ENCODE assay signal across 30 mouse cellular contexts in genomic region chr5:140711040-140711439, GRCm38 (mm10). TPM values are rescaled to one million over a fixed set of nuclear protein-coding genes. Genes with fewer than 3 reads are reported as not detected.
DNase-seq lines count a peak whose midpoint lies in the region; ATAC-seq and TF ChIP-seq lines count a peak whose summit lies in the region.
"Had no signal": no experiment of that assay in that cellular context is flagged by ENCODE, and none has a peak within 500 bp of the region (broad histone marks: within the 10 kb centered on the region; RNA-seq: fewer than 3 reads in every experiment).

No protein-coding gene starts in this region.

- intact Hi-C loops in gastrocnemius, adult 2 months (cut with DNase I) = no loop called here
- intact Hi-C loops in gastrocnemius, postnatal 36 days (cut with DNase I) = no loop called here
- intact Hi-C loops in left cerebral cortex, adult 2 months (cut with DNase I) = no loop called here

- POLR2A ChIA-PET in Patski (lab: Charles Lee) = interaction anchor here (1.5 kb wide), 1 partner anchor 40 kb away, joined by 3 read pairs; no protein-coding TSS in a partner anchor

- H3K27me3 ChIP-seq in Patski = no peaks in the 10 kb centered on the region
- H3K27me3 ChIP-seq: forebrain, embryonic 13.5 days; heart, embryonic 13.5 days; intestine, embryonic 15.5 days; limb, embryonic 15.5 days; liver, embryonic 13.5 days; megakaryocyte, embryonic 14.5 days; midbrain, embryonic 12.5 days; stomach, embryonic 15.5 days had no signal

- H3K27ac ChIP-seq in gastrocnemius, adult 2 months = no peak overlapping the region
- no peak overlapping the region for H3K27ac ChIP-seq in left cerebral cortex, adult 2 months
- H3K27ac ChIP-seq: heart, embryonic 13.5 days; hindbrain, embryonic 10.5 days; intestine, embryonic 15.5 days; limb, embryonic 15.5 days; liver, embryonic 13.5 days; midbrain, embryonic 12.5 days; stomach, embryonic 15.5 days had no signal

- H3K4me3 ChIP-seq in gastrocnemius, adult 2 months = no peak overlapping the region
- no peak overlapping the region for H3K4me3 ChIP-seq in left cerebral cortex, adult 2 months
- H3K4me3 ChIP-seq: erythroblast, embryonic 14.5 days; forebrain, embryonic 13.5 days; heart, embryonic 13.5 days; hindbrain, embryonic 10.5 days; intestine, embryonic 15.5 days; limb, embryonic 15.5 days; liver, embryonic 13.5 days; megakaryocyte, embryonic 14.5 days; midbrain, embryonic 12.5 days; stomach, embryonic 15.5 days had no signal

- no peak for DNase-seq in gastrocnemius, adult 2 months
- DNase-seq in gastrocnemius, postnatal 36 days = no peak
- DNase-seq in left cerebral cortex, adult 2 months (ENCODE audit: extremely low spot score in 1 of 2, low spot score in 2 of 2) = no peak
- DNase-seq in left cerebral cortex, adult 18-20 months (ENCODE audit: low spot score in 2 of 2) = no peak
- no peak for DNase-seq in Patski (ENCODE audit: low read depth, low spot score)
- no peak for DNase-seq in thymus, postnatal 0 days (ENCODE audit: low spot score)
- DNase-seq: adrenal gland, postnatal 14 days; cerebellum, adult 11-12 months; cerebellum, postnatal 14 days; heart, postnatal 14 days; kidney, adult 9 months; kidney, postnatal 10 days; layer of hippocampus, adult 9-11 months; liver, embryonic 13.5 days; lung, adult 18-20 months; lung, postnatal 4 days; right cerebral cortex, postnatal 14 days; thymus, postnatal 14 days had no signal

- peak; percentile 4; the same call in 1 of the 2 replicates for TF ChIP-seq CTCF in gastrocnemius, adult 2 months (IDR thresholded peaks at IDR 0.05)
- peak; percentile 26; the same call in 1 of the 2 replicates for TF ChIP-seq CTCF in left cerebral cortex, adult 2 months (IDR thresholded peaks at IDR 0.05)
- no peak for TF ChIP-seq CTCF in Patski (IDR thresholded peaks at IDR 0.05)

- in situ Hi-C loops in Patski (cut with MboI; ENCODE audit: low pct_unique_long_range_greater_than_20kb) = no loop called here

- peak; percentile 36 for ATAC-seq in Patski
- ATAC-seq in erythroid progenitor cell, adult 5-6 weeks (replicated peaks; ENCODE audit: low FRiP score, poor library complexity, severe bottlenecking) = no peak
- ATAC-seq: forebrain, embryonic 13.5 days; hindbrain, embryonic 16.5 days; intestine, embryonic 15.5 days; lung, postnatal 0 days had no signal

- CTCF ChIA-PET in Patski (lab: Charles Lee) = no interaction called here

RNA-seq across cellular contexts. Expression of gene Brat1, which starts 6.2 kb away (rescaled TPM):
- total RNA-seq in gastrocnemius, adult 2 months (2021) = 1 to 10 TPM; 4.9 to 5.5 TPM
- total RNA-seq in gastrocnemius, postnatal 36 days (2021) = 1 to 10 TPM; 4.6 to 5.1 TPM
- 10 to 100 TPM; 19.8 to 21.3 TPM for total RNA-seq in left cerebral cortex, adult 2 months (2021)
- total RNA-seq in left cerebral cortex, adult 18-20 months (2021) = 10 to 100 TPM; 17.6 to 17.8 TPM
- polyA plus RNA-seq in Patski (2021) = 22.7 TPM
- total RNA-seq in erythroid progenitor cell, adult 5-6 weeks (2015; ENCODE audit: low replicate concordance) = 0.84 and 2.2 TPM in 2 replicates
- 1.9 and 2.0 TPM in 2 replicates for total RNA-seq in erythroid progenitor cell, adult 5-6 weeks (2017; ENCODE audit: low replicate concordance)
- polyA plus RNA-seq in thymus, postnatal 0 days (2015; fragmentation: Nextera tagmentation; extraction: Ambion mirVana) = 22.6 and 22.7 TPM in 2 replicates

RNA-seq across cellular contexts. Expression of gene Iqce, which starts 8.9 kb away (rescaled TPM):
- total RNA-seq in gastrocnemius, adult 2 months (2021) = 1 to 10 TPM; 2.2 to 3.3 TPM
- 1 to 10 TPM; 2.6 to 3.1 TPM for total RNA-seq in gastrocnemius, postnatal 36 days (2021)
- 10 to 100 TPM; 56.2 to 65.9 TPM for total RNA-seq in left cerebral cortex, adult 2 months (2021)
- 10 to 100 TPM; 46.5 to 55.3 TPM for total RNA-seq in left cerebral cortex, adult 18-20 months (2021)
- 52.6 TPM for polyA plus RNA-seq in Patski (2021)
- total RNA-seq in erythroid progenitor cell, adult 5-6 weeks (2015; ENCODE audit: low replicate concordance) = 1.7 and 2.5 TPM in 2 replicates
- total RNA-seq in erythroid progenitor cell, adult 5-6 weeks (2017; ENCODE audit: low replicate concordance) = 3.3 and 6.2 TPM in 2 replicates
- 11.4 and 13.0 TPM in 2 replicates for polyA plus RNA-seq in thymus, postnatal 0 days (2015; fragmentation: Nextera tagmentation; extraction: Ambion mirVana)

RNA-seq across cellular contexts. Expression of gene Amz1, which starts 12.9 kb away (rescaled TPM):
- under 1 TPM in 1 of 2 experiments, not detected in 1; 0.17 TPM for total RNA-seq in gastrocnemius, adult 2 months (2021)
- under 1 TPM; 0.22 to 0.38 TPM for total RNA-seq in gastrocnemius, postnatal 36 days (2021)
- 10 to 100 TPM; 16.2 to 20.2 TPM for total RNA-seq in left cerebral cortex, adult 2 months (2021)
- total RNA-seq in left cerebral cortex, adult 18-20 months (2021) = 10 to 100 TPM; 17.7 to 22.3 TPM
- 0.76 TPM for polyA plus RNA-seq in Patski (2021)
- 2.2 TPM in 1 of 2 replicates, not detected in the other for total RNA-seq in erythroid progenitor cell, adult 5-6 weeks (2015; ENCODE audit: low replicate concordance)
- 0.13 and 1.2 TPM in 2 replicates for total RNA-seq in erythroid progenitor cell, adult 5-6 weeks (2017; ENCODE audit: low replicate concordance)
- polyA plus RNA-seq in thymus, postnatal 0 days (2015; fragmentation: Nextera tagmentation; extraction: Ambion mirVana) = 3.4 and 3.9 TPM in 2 replicates
- polyA plus RNA-seq: erythroblast, embryonic 14.5 days had no signal

Comparison
In these comparisons a context has a peak if more than half of its experiments do, and no peak if none do; other contexts are left out.
1. RNA of gene Iqce, which starts 8.9 kb away (total RNA-seq): 56.2 to 65.9 TPM in left cerebral cortex, adult 2 months and 46.5 to 55.3 TPM in left cerebral cortex, adult 18-20 months; 1.7 to 6.2 TPM in erythroid progenitor cell, adult 5-6 weeks, 2.2 to 3.3 TPM in gastrocnemius, adult 2 months and 2.6 to 3.1 TPM in gastrocnemius, postnatal 36 days; every median in the first group is over 4 times any median in the second.
2. RNA of gene Amz1, which starts 12.9 kb away (total RNA-seq): 17.7 to 22.3 TPM in left cerebral cortex, adult 18-20 months and 16.2 to 20.2 TPM in left cerebral cortex, adult 2 months; 0.13 to 2.2 TPM in erythroid progenitor cell, adult 5-6 weeks, 0.22 to 0.38 TPM in gastrocnemius, postnatal 36 days and 0.17 TPM in gastrocnemius, adult 2 months; every median in the first group is over 4 times any median in the second.